Mouse (Mus musculus) thymus, adult 2 months (tissue): ENCODE data around the gene Cenpv.

Experiments
- CTCF ChIP-seq: fragments of 200-500 bp; IDR thresholded peaks from 2 replicates; pipeline ENCODE4 v1.5.1; 2012; ENCODE audit warnings: mild to moderate bottlenecking, control low read depth, low read length, moderate library complexity, borderline replicate concordance; ENCODE audit not compliant: control insufficient read depth, poor library complexity, insufficient read depth; ENCODE audit errors: extremely low read depth
- POLR2A ChIP-seq: fragments of 200-500 bp; IDR thresholded peaks from 2 replicates; pipeline ENCODE4 v1.6.1; 2012; ENCODE audit warnings: mild to moderate bottlenecking, low read length, control low read depth, moderate library complexity; ENCODE audit not compliant: control insufficient read depth, poor library complexity, insufficient read depth; ENCODE audit errors: extremely low read depth

DNA sequence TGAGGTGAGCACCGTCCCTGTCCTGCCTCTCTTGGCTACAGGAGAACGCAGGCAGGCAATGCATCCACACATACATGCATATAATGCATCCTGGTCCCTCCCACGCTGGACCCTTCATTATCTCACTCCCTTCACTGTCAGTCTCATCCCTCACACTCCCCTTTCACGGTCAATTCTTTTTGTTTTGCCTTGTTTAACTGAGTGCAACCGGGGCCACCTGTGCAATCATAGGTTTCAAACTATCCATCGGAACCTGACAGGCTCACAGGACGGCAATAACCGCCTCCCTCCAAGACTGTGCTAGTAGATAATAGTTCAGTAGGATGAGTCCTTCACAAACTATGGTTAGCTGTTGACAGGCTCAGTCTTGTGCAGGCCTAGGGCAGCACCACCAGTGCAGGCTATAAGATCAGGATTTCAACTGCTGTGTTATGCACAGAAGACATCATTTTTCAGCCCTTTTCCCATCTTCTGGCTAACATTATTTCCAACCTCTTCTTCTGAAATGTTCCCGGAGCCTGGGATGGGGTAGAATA is 45.7 kb upstream of the Cenpv start:
- no peak for TF ChIP-seq POLR2A
- no peak for TF ChIP-seq CTCF
